Mouse (Mus musculus) frontal cortex, postnatal 10 days (tissue): ENCODE measurements around the gene Nmb.
A peak's percentile ranks its signal among the peaks of the same experiment; 100 is the strongest.

Experiments
- DNase-seq, 2 experiments: peaks; one replicate each; pipeline ENCODE4 v3.0.0; 2022; ENCODE audit warnings: low spot score in 2 of 2, mixed read lengths in 1 of 2

Nmb gene

GRCm38 (mm10) chr7:80897721-80898120 lies 7.2 kb downstream of the Nmb start:
- no peak for DNase-seq

DNA sequence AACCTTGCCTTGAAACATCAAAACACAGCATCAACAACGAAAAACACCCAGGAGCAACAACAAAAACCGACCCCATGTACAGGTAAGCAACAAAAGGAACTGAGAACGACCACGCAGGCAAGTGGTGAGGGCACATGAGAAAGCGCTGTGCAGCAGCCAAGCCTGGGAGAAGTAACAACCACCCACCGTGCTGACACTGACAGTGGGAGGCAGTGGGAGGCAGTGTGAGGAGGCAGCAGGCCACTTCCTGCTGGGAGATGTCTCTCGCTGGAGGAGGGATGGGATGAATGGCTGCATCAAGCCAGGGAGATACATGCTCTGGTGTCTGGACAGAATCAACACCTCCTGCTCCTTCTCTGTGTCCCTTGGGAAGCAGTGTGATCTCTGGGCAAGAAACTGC lies 7.7 kb downstream of the Nmb start:
- DNase-seq: no peak

DNA sequence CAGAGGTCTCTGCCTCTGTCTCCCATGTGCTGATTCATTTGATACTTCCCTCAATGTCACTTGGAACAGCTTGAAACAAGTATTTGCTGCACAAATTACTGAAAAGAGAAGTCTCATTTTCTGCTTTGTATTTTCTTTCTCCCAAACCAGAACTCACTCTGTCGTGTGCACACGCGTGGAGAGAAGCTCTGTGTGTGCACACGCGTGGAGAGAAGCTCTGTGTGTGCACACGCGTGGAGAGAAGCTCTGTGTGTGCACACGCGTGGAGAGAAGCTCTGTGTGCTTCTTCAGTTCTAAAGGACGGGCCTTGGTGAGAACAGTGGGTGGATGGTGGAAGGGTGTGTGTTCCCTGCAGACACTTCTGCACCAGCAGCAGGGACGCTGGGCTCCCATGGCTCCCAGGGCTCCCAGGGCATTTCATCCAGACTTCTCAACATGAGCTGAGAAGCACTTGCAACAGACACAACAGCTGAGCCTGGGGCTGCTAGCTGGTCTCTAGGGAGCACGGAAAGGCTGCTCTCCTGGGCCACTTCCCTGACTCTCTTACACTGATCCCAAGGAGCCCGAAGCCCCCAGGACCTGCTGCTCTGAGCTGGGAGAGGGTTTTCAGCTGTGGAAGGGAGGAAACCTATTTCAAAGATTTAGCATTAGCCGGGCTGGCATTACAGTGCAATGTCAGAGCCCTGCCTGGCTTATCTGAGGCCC lies 9.9 kb downstream of the Nmb start:
- no peak for DNase-seq

- no peak for DNase-seq
These were observed 10.7 kb downstream of the Nmb start for GRCm38 (mm10) chr7:80894196-80894595.

- no peak for DNase-seq
These were observed 11.1 kb downstream of the Nmb start for GRCm38 (mm10) chr7:80893753-80894129.

DNA sequence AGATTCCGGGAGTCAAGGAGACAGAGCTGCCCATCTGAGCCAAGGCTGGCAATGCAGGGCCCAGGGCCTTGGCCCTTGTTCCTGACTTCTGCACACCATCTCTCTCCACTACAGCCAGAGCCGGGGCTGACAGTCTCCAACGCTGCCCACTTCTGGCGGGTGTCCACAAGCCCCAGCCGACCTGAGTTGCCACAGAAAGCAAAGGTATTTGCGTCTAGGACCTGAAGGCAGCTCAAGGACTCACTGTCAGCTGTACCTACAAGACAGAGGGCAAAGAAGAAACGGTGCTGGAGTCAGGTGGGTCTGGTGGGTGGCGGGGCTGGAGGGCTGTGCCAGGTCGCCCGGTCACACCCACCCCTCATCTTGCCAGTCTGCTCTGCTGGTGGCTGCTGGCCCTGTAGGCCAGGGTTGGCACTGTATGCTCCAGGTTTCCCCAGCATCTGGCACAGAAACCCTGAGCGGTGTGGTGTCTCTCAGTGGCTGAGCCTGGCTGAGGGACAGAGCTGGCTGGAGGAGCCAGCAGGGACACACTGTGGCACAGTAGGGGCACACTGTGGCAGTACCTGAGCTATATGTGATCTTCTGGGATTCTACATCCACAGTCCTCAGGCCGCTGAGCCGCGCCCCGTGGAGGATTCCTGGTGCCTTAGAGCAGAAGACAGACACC lies 11.7 kb downstream of the Nmb start:
- no peak for DNase-seq

DNA sequence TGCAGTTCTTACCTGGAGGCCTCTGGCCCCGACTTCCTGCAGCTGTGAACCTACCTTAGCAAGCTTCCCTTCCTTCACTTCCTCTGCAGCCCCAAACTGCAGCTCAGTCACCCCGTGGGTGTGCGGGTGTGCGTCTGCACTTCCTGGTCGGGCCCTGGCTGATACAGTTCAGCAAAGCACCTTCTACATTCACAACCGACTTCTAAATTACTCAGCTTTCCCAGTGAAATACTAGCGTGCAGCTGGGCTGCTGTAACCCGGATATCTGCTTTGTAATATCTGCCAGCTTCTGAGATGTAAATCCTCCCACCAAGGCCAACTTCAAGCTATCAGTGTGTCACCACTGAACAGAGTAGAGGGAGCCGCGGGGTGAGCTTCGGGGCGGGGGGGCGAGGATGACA lies 15.0 kb downstream of the Nmb start:
- no peak for DNase-seq

GRCm38 (mm10) chr7:80889021-80889511 lies 15.8 kb downstream of the Nmb start:
- DNase-seq: no peak

GRCm38 (mm10) chr7:80888595-80888994 lies 16.3 kb downstream of the Nmb start:
- no peak for DNase-seq

DNA sequence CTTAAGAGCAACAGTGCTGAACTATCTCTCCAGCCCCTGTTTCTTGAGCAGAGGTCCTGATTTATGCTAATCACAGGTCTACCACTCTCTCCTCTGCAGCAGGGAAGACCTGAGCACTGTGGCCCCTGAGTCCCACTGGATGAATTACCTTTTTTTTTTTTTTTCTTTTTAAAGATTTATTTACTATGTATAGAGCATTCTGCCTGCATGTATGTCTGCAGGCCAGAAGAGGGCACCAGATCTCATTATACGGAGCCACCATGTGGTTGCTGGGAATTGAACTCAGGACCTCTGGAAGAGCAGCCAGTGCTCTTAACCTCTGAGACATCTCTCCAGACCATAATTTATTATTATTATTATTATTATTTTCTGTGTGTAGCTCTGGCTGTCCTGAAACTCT lies 19.2 kb downstream of the Nmb start:
- no peak for DNase-seq

DNA sequence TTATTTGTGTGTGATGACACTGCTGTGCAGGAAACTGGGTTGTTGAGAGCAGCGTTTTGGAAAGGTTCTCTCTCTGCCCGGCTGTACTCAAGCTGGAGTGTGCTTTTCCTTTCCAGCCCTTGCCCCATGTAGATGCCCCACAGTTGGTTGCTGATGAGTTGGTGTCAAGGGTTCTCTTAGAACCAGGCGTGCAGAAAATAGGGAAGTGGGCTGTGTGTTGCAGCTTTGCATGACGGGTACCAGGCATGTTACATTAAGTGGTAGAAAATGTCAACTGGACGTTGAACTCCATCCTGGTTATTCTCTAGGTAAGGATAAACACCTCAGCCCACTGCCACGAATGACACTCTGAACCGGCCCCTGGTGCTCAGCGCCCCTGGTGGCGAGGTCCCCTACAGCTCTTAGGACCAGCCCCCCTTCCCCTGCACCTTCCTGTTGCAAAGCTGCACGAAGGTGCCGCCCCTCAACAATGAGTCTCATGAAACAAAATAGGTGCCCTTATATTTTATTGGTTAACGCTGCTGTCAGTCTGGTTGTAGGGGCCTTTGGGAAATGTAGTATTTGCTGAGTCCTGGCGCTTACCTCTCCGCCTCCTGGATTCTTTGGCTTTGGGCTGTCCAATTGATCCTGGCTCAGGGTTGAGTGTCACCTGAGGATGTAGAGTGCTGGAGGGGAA lies 21.9 kb downstream of the Nmb start:
- DNase-seq: peak; percentile 54 to 55

- no peak for DNase-seq
These were observed 29.1 kb downstream of the Nmb start for GRCm38 (mm10) chr7:80875727-80876126.

DNA sequence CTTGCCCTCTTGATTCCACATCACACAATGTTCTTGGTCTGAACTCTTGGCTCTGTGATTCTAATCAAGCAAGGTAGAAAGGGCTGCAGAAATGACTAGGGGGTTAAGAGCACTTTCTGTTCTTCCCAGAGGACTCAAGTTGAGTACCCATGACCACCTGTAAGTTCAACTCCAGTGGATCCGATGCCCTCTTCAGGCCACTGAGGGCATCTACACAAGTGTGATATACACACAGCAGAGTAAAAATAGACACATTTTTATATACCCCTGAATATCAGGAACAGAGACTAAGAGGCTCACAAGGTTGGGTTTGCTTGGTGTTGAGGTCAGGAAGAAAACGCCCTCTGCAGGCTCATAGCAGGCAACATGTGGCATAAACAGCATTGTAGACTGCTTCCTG lies 31.2 kb downstream of the Nmb start:
- no peak for DNase-seq

- no peak for DNase-seq
These were observed 31.8 kb downstream of the Nmb start for GRCm38 (mm10) chr7:80873038-80873437.

DNA sequence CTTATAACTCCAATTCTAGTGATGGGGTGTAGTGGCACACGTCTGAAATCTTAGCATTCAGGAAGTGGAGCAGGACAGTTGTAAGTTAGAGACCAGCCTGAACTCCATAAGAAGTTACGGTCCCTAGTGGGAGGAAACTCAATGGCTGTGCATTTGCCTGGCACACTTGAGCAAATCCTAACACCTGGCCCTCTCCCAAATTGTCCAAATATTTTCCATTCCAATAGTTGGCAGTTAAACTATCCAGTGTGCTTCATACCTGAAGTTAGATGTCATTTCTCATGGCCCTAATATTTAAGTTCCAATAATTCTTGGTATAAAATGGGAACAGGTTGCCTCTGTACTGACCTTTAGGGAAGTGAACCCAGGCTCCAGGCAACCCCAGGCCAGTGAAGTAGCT lies 36.2 kb downstream of the Nmb start:
- no peak for DNase-seq

DNA sequence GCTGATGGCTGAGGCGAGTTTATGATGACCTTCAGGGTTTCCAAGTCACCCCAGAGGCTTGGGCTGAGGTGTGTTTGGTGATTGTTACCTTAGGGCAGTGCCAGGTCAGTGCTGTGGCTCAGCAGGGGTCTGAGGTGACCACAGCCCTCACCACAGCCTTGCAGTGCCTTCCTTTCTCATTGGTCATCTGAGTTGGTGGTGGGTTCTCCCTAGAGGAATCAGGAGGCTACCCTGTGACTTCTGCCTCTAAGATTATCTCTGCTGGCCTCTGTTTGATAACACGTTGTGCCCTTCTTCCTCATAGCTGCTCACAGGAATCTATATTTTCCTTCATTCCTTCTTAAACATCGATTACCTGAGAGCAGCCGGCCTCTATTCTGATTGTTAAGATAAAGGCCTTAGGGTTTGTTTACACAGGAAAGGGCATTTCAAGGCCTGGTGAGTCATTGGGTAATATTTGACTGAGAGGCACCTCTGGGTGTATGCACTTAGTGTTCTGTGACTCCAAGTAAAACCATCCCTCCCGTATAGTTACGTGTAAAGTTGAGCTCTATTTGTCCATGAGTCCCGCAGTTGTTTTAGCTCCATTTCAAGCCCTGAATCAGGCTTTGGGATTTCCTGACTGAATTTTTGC lies 38.2 kb downstream of the Nmb start:
- no peak for DNase-seq

- DNase-seq: no peak
These were observed 39.4 kb downstream of the Nmb start for GRCm38 (mm10) chr7:80865521-80865920.

DNA sequence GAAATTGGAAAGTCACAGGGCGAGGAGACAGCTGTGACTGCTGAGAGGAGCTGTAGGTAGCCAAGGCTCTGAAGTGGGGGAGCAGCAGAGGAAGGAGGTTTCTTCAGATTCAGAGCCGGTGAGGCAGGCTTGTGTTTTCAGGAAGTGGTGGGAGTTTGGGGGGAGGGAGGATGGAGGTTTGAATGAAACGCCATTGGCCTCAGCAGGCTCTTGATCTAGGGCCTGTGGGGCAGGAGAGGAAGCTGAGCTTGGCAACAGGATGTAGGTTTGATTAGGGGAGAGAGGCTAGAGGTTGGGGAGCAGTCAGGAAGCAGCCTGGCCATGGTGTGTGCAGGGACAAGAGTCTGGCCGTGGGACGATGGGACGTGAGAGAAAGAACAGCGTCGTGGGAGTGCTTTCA lies 40.0 kb downstream of the Nmb start:
- DNase-seq: no peak

DNA sequence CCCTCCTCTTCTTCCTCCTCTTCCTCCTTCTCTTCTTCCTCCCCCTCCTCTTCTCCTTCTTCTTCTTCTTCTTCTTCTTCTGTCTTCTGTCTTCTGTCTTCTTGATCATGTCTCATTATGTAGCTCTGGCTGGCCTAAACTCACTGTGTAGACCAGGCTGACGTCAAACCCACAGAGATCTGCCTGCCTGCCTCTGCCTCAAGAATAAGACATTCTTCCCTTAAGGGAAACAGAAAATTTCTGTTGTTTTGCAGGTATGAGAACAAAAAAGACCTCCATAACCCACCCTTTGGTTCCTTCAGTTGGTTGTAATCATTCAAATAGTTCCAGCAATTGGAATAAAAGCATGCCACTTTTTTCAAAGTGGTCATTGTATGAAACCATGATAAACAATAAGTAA lies 40.7 kb downstream of the Nmb start:
- DNase-seq: no peak

DNA sequence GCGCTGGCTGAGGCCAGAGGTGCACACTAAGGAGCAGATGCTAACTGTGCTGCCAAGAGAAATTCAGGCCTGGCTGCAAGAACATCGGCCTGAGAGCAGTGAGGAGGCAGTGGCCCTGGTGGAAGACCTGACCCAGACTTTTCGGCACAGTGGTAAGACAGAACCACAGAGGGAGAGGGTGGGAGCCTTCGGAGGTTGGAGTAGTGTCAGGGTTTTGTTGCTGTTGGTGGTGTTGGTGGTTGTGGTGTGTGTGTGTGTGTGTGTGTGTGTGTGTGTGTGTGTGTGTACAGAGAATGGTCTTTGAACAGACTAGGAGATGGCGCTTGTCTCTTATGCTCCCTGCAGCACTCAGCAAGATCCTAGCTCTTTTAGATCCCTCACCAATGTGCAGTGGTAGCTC lies 41.4 kb downstream of the Nmb start:
- DNase-seq: no peak

GRCm38 (mm10) chr7:80862475-80862874 lies 42.4 kb downstream of the Nmb start:
- no peak for DNase-seq

GRCm38 (mm10) chr7:80860729-80861274 lies 44.1 kb downstream of the Nmb start, which contains the start of gene Zscan2:
Zscan2 (plus strand) TSS chr7:80860920.
- peak; percentile 87 to 89 for DNase-seq
